Mouse (Mus musculus) inflammation-experienced regulatory T-cells, adult 16 weeks (primary cell): ENCODE data around the gene Zic5. TPM values are rescaled to one million over a fixed set of nuclear protein-coding genes. Genes with fewer than 3 reads are reported as not detected.

Source experiments
- polyA plus RNA-seq: library from polyadenylated mRNA; unstranded; fragments of 100-300 nt; shearing (Covaris generic); gene quantifications from one replicate; pipeline ENCODE4 v1.2.1, GENCODE M21; 2017

Zic5 gene
- not detected for polyA plus RNA-seq

GRCm38 (mm10) chr14:122464763-122465741, at the start of gene Zic5:
Zic5 (minus strand) TSS chr14:122465677.

GRCm38 (mm10) chr14:122490441-122491328, 25.2 kb upstream of the Zic5 start, which contains the start of gene Gm10837:
Gm10837 (plus strand) TSS chr14:122490586.

GRCm38 (mm10) chr14:122474891-122475556, 9.5 kb upstream of the Zic5 start, which contains the start of gene Zic2:
Zic2 (plus strand) TSS chr14:122475435.

GRCm38 (mm10) chr14:122450496-122451382, 14.7 kb downstream of the Zic5 start, which contains the start of gene Gm5089:
Gm5089 (minus strand) TSS chr14:122451115.

Other genes with a start within 250 kb of the Zic5 start
- gene Gm5089, start 14.6 kb downstream of the Zic5 start, polyA plus RNA-seq: not detected
- gene Zic2, start 9.8 kb upstream of the Zic5 start, polyA plus RNA-seq: not detected
- gene Gm10837, start 24.9 kb upstream of the Zic5 start, polyA plus RNA-seq: not detected
- gene Pcca, start 68.6 kb upstream of the Zic5 start, polyA plus RNA-seq: 35.8 TPM